Mouse (Mus musculus) gastrocnemius, adult 18-20 months (tissue): ENCODE results near the gene Rabgap1l. TPM values are rescaled to one million over a fixed set of nuclear protein-coding genes. Genes with fewer than 3 reads are reported as not detected.
"Not testable (repeated sequence)": the region's sequence is repeated elsewhere in the genome, so short reads cannot be mapped to it uniquely, and the experiment has no call there.

Experiments
- DNase-seq: peaks from one replicate; pipeline ENCODE4 v3.0.0; 2021; ENCODE audit warnings: low spot score
- total RNA-seq, 2 experiments: library from RNA; stranded (reverse); gene quantifications; 2 replicates each; pipeline ENCODE4 v1.2.3; 2021

Gene Rabgap1l
- total RNA-seq, 2 experiments from 2014 or later, result 10.9 to 12.1 TPM

DNA sequence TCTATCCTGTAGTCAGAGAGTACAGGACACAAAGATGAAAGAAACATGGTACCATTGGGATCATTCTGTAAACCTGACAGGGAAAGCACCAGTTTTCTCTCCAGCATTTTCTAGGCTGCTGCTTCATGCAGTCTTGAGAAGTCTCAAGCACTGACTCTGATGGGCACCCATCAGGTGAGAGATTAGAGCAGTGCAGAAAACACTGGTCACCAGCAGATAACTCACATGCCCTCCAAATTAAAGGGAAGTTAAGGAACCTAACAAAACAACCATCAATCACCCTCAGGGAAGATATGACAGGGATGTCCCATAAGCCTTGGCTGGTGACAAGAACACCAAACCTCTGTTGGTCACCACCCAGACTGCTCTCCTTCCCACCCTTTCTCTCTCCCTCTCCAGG lies 285.2 kb downstream of the Rabgap1l start:
- DNase-seq, result no peak

DNA sequence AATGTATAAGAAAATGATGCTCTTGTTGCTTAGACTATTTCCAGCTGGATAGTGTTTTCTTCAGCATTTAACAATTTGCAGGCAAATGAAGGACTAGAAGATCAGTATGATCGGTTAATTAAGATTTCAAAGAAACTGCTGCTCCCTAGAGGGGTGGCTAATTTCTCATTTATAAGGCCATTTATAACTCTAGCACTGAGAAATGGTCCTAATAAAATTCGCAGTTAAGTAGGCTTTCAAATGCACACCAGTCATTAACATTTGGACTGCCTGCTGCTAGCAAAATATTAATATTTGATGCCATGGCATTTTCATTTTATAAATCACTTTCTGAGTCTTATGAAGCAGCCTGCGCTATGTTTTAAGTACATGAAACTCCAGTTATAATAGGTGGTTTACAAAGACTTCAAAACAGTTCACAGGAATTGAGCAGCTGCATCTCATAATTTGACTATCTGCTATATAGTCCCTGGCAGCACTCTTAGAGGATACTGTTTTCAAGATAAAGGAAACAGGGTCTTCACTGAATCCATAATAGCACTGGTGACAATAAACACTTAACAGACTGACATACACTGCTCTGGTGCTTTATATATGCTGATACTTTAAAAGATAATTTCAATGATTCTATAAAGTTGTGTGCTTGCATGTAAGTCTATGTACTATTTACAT lies 296.0 kb downstream of the Rabgap1l start:
- DNase-seq, result no peak

DNA sequence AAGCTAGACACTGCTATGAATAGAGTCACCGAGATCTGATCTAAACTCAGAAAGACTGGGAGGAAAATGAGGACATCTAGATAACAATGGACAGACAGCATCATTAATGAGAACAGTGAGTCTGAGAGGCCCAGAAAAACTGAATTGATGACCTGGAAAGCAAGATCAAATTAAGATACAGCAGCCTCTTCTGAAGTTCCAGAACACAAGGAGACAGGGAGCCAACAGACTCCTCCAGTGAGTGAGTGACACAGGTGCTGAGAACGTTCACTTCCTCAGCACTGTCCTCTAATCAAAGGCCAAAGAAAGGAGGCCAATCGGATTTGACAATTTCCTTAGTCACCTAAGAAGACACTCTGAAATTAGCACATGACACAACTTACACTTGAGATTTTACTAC lies 307.3 kb downstream of the Rabgap1l start:
- DNase-seq, result no peak

DNA sequence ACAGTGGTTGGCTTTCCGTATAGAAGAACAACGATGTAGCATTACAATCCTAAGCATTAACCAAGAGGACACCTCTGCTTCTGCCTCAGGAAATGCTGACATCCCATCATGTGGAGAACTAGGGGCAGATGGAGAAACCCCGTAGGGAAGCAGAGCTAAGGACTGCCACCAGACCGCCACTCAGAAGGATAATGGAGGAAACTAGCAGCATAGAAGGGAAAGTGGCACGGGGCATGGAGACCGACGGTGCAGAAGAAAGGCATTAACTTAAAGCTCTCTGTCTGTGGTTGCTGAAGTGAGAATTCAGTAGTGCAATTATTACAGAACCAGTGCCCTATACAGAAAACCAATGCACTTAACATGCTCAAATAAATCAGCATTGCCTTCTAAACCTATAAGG lies 308.0 kb downstream of the Rabgap1l start:
- no peak for DNase-seq

DNA sequence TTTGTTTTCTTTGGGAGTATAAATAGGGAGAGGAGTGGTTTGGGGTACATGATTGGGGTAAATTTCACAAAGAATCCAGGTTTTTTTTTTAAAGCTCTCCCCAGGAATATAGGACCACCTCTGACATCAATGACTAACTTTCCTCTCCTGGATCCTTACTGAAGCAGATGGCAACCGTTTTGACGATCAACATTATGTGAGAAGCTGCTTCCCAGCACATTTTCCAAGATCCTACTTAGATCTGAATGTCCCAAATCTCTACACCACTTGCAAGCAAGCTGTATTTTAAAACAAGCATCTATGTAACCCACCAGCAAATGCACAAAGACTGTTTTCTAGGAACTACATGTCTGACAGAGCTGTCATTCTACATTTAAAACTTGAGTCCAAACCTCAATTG lies 311.4 kb downstream of the Rabgap1l start:
- DNase-seq, result no peak

DNA sequence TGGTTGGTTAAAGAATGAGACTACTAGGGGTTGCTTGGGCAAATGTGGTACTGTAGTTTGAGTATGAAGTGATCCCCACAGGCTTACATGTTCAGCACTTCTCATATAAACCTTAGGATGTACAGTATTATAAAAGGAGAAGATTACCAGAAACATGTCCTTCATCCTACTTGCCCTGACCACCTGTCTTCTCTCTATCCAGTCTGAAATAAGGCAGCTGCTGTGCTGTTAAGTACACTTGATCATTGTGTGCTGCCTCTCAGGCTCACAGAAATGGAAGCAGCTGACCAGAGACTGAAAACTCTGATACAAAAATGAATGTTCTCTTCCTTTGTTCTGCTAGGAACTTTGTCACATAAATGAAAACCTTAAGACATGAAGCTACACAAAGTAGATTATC lies 325.6 kb downstream of the Rabgap1l start:
- DNase-seq, result no peak

DNA sequence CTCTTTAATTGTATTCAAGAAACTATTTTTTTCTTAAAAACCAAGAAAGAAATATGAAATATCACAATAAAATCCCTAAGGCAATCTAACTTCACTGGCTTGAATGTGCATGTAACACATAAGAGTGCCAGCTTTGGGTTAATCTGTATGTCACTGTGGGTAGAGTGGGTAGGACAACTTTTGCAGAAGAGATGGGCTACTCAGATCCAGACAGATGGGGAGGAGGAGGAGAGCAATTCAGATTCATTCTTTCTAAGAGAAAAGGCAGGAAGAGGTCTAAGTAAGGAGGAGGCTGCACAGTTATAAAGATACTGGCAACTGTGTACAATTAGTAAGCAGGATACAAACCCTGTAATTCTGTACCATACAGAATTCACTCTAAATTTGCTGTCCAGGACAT lies 327.8 kb downstream of the Rabgap1l start:
- no peak for DNase-seq

DNA sequence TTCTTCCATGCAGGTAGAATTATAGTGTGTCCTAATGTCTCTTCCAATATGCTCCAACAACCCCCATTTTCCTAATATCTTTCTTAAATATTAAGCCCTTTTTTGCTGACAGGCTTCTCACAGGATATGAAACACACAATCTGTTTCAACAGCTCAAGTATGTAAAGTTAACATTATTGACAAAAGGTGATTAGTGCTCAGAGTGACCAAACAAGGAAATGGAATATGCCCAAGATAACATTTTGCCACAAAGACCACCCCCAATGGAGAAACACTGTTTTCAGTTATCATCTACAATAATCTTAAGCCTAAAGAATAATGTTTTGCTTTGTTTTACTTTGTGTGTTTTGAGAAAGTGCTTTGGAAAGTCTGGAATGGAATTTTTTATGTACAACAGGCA lies 328.9 kb downstream of the Rabgap1l start:
- no peak for DNase-seq

DNA sequence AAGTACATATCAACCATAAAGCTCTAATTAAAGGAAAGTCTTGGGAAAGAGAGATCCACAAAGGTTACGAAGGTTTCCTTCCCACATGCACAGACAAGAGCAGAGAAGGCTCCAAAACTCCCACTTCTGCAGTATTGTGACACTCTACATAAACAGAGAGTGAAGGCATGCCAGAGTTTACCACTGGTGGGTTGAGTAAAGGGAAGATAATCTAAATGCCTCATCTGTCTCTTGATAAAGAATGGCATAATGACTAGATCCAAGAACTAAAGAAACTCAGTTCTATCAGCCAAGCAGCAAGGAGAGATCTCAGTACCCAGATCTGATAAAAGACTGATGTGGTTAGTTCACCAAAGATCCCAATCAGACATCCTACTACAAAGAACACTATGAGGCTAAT lies 332.7 kb downstream of the Rabgap1l start:
- DNase-seq, result no peak

DNA sequence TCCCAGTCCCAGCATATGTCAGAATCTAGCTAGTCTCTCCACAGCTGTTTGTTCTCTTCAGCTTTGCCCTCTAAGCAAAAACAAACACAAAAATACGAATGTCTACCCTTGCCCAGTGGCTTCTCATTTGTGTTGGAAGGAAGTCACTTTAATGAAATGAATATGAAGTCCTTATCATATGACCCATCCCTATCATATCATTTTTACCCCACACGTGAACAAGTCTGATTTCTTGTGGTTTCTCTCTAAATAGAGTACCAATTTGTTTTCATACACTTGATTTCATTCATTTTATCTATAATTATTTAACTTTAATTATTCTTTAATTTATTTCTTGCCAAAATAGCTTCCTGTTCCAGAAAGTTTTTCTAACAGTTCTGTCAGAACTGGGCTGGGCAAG lies 341.3 kb downstream of the Rabgap1l start:
- no peak for DNase-seq

DNA sequence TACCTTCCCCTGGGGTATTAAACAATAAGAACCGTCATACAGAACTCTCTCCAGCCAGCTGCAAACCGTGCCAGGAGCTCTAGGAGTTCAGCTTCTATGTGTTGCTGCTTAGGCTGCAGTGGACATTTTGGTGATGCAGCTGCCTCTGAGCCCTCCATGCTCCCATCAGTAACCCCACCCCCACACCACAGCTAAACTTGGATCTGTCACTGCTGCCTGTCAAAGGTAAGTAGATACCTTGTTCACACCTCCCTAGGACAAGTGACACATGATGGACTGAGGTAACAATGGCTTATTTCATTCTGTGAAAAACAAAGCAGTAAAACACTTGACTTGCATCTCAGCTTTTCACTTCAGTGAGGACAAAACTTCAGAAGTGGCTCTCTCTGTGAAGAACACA lies 344.3 kb downstream of the Rabgap1l start:
- no peak for DNase-seq

DNA sequence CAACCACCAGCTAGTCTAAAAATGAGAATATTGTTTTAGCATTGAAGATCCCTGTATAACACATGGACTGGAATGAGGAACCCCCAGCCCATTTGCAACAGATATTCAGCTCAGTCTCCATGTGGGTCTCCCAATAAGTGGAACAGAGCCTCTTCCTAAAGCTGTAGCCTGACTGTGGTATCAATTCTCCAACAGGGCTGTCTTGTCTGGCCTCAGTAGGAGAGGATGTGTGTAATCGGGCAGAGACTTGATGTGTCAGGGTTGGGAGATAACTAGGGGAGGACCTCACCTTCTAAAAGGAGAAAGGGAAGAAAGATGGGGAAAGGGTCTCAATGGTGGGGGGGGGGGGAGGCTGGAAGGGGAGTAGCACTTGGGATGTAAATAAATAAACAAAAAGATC lies 346.2 kb downstream of the Rabgap1l start:
- no peak for DNase-seq

DNA sequence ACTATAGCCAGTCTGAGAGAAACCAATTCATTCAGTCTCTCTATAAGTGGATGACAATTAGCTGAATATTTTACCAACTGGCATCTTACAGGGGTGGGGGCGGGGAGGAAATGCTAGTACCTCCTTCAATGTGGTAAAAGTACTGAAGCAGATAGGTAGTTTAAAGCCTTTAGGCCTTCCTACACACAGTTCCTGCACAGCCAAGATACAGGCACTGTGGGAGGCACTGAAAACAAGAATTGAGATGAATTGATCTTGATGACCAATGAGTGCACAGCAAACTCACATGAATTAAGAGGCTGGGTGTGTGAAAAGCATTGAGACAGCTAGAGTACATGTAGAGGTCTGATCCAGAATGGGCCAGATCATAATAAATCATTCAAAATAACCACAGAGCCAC lies 349.5 kb downstream of the Rabgap1l start:
- DNase-seq, result no peak

DNA sequence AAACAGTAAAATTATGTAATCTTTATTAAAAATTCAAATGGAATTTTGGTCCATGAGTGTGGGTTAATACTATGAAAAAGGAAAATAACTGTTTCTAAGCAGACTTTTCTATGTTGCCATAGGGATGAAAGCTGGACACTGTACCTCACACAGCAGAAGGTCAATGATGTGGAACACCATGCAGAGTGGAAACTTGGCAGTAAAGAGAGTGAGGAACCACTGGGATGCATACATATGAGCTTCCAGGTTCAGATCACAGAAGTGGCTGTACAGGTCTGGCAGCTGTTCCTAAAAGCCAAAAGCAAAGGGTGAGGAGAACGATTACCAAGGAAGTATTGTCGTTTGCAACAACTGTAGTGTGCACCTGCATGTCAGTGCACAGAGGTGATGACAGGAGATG lies 351.3 kb downstream of the Rabgap1l start:
- DNase-seq, result no peak

DNA sequence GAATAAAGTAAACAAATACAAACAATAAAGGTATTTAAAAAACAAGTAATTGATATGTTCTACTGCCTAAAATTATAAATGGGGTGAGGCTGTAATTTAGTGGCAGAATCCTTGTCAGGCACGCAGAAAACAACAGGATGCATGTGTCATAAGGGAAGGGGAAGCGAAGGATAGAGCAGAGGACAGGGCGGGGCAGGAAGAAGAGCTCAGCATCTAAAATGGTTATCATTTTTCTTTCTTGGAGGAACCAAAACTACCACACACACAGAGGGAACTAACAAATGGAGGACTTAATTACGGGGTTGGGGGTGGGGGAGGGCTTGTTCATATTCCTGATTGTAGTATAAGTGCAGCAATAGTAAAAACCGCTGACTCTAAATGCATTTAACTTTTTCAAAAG lies 351.9 kb downstream of the Rabgap1l start:
- DNase-seq, result peak; percentile 2

DNA sequence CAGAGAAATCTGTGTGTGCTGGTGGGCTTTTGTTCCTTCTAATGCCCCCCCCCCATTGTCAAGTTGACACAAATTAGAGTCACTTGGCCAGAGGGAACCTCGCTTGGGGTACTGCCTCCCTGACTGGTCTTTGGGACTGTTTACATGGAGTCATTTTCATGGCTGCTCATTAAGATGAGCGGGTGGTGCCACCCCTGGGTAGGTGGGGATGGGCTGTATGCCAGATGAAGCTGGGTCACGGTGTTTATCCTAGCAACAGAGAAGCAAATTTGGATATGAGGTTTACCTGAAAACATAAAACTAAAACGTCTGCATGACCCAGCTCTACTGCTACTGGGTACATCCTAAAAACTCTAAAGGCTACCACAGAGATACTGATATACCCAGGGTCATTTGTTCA lies 354.2 kb downstream of the Rabgap1l start:
- no peak for DNase-seq

DNA sequence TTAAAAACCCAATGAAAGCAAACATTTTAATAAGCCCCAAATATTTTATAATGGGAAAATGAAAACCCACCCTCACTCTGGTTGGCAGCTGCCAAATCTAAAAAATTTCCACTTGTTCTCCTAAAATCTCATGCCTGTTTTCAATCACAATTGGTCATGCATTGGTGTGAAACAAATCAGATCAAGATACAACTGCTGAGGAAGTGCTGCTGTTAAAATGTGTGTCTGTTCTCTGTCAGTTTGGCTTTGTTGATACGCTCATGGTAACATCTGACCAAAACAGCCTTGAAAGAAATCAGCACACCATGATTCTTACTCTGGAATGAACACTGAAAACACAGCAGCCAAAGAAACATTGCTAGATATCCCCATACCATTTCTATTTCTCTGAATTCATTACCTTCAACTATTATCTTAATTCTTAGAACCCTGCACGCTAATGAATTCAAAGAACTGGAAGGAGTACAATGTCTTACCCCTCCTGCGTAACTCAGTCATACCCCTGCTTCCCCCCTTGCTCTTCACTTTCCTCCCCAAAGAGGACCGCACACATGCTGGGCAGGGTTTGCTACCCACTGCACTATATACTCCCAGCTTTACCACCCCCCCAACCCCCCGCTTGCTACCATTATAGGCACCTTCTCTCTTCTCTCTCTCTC lies 375.7 kb downstream of the Rabgap1l start:
- DNase-seq, result no peak

DNA sequence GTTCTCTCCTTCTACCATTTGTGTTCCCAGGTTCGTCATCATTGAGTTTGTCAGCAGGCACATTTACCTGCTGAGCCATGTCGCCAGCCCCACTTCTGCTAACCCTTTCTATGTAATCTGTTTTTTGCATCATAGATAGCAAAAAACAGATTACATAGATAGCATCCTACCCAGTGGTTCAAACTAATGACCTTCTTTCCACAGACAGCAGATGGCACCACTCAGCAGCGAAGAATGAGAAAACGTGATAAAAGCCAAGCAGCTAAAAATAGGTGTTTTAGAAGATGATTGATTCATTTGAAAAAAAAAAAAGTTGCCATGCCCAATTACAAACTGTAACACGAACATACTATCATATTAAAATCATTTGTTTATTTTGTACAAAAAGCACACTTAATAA lies 382.2 kb downstream of the Rabgap1l start:
- no peak for DNase-seq

DNA sequence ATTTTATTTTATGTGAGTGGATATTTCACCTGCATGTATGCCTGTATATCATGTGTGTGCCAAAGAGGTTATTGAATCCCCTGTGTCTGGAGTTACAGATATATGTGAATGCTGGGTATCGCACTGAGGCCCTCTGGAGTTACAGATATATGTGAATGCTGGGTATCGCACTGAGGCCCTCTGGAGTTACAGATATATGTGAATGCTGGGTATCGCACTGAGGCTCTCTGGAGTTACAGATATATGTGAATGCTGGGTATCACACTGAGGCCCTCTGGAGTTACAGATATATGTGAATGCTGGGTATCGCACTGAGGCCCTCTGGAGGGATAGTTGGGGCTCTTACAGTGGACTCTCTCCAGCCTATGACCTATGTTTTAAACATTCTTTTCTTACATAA lies 383.3 kb downstream of the Rabgap1l start:
- DNase-seq, result not testable (repeated sequence)

DNA sequence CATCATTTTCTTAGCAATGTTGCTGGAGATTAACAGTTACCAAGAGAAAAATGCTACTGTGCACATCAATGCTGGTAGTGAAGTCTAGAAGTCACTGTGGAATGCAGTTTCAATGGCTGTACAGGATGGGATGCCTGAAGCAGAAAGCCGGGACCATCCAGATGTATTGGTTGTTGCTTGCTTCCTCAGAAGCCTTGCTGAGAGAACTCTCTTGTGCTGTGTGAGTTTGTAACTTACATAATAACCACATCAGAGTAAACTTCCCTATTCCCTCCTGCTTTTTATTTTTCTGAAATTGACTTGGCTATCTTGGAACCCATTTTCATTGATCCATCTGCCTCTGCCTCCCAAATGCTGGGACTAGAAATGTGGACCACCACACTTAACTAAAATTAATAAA lies 383.9 kb downstream of the Rabgap1l start:
- no peak for DNase-seq

DNA sequence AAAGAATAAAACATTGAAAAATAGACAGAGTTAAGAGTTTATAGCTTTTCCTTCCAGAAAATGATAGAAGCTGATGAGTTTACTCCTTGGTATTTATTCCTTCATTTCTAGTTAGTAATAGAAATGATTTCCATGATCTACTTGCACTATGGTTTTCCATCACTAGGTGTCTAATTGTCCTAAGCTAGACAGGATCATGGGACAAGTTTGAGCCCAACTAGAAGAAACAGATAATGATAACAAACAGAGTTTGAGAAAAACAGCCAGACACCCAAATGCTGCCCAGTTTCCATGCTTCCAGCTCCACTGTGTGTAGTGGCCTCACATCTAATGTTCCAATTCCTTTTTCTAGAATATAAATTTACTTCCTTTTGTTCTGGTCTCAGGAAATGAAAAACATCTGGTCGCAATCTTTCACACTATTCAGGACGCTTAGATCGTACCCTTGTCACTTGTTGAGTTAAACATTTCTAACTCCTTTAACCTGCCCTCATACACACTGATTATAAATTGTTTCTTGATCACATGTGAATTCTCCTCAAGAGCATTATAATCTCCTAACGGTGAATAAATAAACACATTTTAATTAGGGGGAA lies 384.6 kb downstream of the Rabgap1l start:
- DNase-seq, result no peak

DNA sequence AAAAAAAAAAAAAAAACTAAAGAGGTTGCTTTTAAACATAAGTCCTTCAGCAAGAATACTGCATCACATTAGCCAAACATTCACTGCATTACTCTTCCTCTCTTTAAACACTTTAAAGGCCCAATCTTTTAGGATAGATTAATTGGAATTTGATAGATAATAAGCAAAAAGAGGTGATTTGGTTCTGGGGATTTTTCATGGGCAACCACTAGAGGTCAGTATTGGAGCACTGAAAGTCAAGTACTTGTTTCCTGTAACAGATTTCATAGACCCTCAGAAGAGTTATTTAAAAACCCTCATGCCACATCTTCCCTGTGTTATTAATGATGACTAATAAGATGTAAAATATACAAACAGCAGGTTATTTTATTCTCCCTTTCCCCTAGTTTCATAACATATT lies 393.6 kb downstream of the Rabgap1l start:
- peak; percentile 31 for DNase-seq

DNA sequence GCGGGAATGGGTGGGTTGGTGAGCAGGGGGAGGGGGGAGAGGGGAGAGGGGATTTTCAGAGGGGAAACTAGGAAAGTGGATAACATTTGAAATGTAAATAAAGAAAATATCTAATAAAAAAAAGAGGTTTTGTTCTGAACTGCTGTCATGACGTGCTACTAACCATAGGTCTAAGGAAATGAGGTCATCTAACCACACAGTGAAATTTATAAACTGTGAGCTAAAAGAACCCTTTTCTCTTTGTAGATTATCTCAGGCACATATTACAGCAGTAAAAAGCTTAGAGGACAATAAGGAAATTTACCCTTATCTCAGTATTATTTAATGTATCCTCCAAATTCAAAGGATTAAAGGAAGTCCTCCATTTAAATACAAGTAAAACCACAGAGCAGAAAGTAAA lies 396.0 kb downstream of the Rabgap1l start:
- no peak for DNase-seq
